Mouse (Mus musculus): ENCODE data around the gene Kif26b.

DNA sequence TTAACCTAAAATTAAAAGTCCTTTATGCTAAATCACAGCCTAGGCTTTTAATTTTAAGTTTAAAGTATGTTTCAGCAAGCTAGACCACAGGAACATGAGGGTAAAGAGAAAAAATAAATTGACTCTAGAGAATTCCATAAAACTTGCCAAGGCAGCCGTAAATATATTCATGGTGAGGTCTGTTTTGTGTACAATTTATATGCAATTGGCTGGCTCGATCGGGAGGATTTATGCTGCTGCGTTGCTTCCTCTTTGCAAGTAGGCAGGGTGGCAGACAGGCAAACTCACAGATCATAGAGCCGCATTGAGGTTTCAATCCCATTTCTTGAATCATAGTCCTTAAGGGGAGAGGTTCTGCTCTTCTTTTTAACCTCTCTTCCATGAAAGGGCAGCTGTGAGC, 318.6 kb downstream of the Kif26b start:
- no peak for TF ChIP-seq CTCF (IDR thresholded peaks at IDR 0.05; ENCODE audit: insufficient read depth, low read depth, low read length)
- TF ChIP-seq POLR2A (IDR thresholded peaks at IDR 0.05; ENCODE audit: insufficient read depth, low read depth, low read length): no peak
